Mouse (Mus musculus) forebrain, embryonic 14.5 days (tissue): Measurements from ENCODE around the gene Gm8922. TPM values are rescaled to one million over a fixed set of nuclear protein-coding genes. Genes with fewer than 3 reads are reported as not detected.
"Not testable (repeated sequence)": the region's sequence is repeated elsewhere in the genome, so short reads cannot be mapped to it uniquely, and the experiment has no call there.

ENCODE experiments used
- ATAC-seq: fragments of 200-750 bp; cut with Nextera tagmentation; 2 replicates; pipeline ENCODE4 v1.8.0; 2017; ENCODE audit warnings: mild to moderate bottlenecking, moderate library complexity
- DNase-seq: peaks from one replicate; pipeline ENCODE4 v3.0.0-alpha.2; 2015; ENCODE audit warnings: low spot score
- H3K27ac ChIP-seq: fragments of 300-500 bp; sonication (generic); 2 replicates; pipeline ENCODE4 v1.5.1; 2014; ENCODE audit warnings: low read depth, mild to moderate bottlenecking, control low read depth, low read length, moderate library complexity
- H3K27me3 ChIP-seq: fragments of 300-500 bp; sonication (generic); replicated peaks from 2 replicates; pipeline ENCODE4 v1.6.1; 2014; ENCODE audit warnings: low read length, control low read depth, mixed read lengths; ENCODE audit not compliant: control insufficient read depth, insufficient read depth
- H3K36me3 ChIP-seq: fragments of 300-500 bp; sonication (generic); 2 replicates; pipeline ENCODE4 v1.6.1; 2014; ENCODE audit warnings: low read length, control low read depth; ENCODE audit not compliant: control insufficient read depth, insufficient read depth
- H3K4me1 ChIP-seq: fragments of 300-500 bp; sonication (generic); 2 replicates; pipeline ENCODE4 v1.6.1; 2014; ENCODE audit warnings: antibody characterized with exemption, low read length, control low read depth; ENCODE audit not compliant: control insufficient read depth, insufficient read depth
- H3K4me2 ChIP-seq: fragments of 300-500 bp; sonication (generic); 2 replicates; pipeline ENCODE4 v1.6.1; 2014; ENCODE audit warnings: mild to moderate bottlenecking, control low read depth, low read length
- H3K4me3 ChIP-seq: fragments of 300-500 bp; sonication (generic); 2 replicates; pipeline ENCODE4 v1.5.1; 2014; ENCODE audit warnings: low read depth, low read length, control low read depth
- H3K9ac ChIP-seq: fragments of 300-500 bp; sonication (generic); 2 replicates; pipeline ENCODE4 v1.6.1; 2014; ENCODE audit warnings: mild to moderate bottlenecking, low read length, control low read depth, moderate library complexity
- H3K9me3 ChIP-seq: fragments of 300-500 bp; sonication (generic); replicated peaks from 2 replicates; pipeline ENCODE4 v1.6.1; 2016; ENCODE audit warnings: low read length, control low read depth, mixed read lengths; ENCODE audit not compliant: control insufficient read depth
- WGBS: fragments of 180-500 bp; shearing (Covaris S2); extraction: QIAGEN DNeasy Blood & Tissue Kit; methylation state at CpG from one replicate; pipeline ENCODE4 v1.1.7; 2014; 5-methylcytosine and 5-hydroxymethylcytosine counted together
- polyA plus RNA-seq: library from polyadenylated mRNA; unstranded; fragments of >200 nt; fragmentation: Nextera tagmentation; extraction: Ambion mirVana; gene quantifications from 2 replicates; pipeline ENCODE4 v1.2.1, GENCODE M21; 2014

Gm8922 gene
- polyA plus RNA-seq, result not detected in 2 replicates

- no CpG with 5 or more reads among the region's 2 CpGs for WGBS
- H3K36me3 ChIP-seq, ATAC-seq, H3K4me2 ChIP-seq, H3K9ac ChIP-seq, DNase-seq, H3K27ac ChIP-seq, H3K27me3 ChIP-seq, H3K4me1 ChIP-seq, H3K9me3 ChIP-seq, H3K4me3 ChIP-seq: not testable (repeated sequence)
These were observed at the start of gene Gm8922 for GRCm38 (mm10) chr5:11681659-11682058. Gene Gm8922, plus strand, starts transcription at chr5:11681959.

Other genes with a start within 250 kb of the Gm8922 start
- not detected in 2 replicates for gene Gm8906, start 179.3 kb upstream of the Gm8922 start, polyA plus RNA-seq
- not detected in 2 replicates for gene Gm6460, start 87.0 kb upstream of the Gm8922 start, polyA plus RNA-seq
- gene Gm8926, start 88.6 kb downstream of the Gm8922 start, polyA plus RNA-seq, result not detected in 2 replicates
- gene Gm6465, start 163.6 kb downstream of the Gm8922 start, polyA plus RNA-seq, result not detected in 2 replicates
- not detected in 2 replicates for gene 4933402N22Rik, start 236.1 kb downstream of the Gm8922 start, polyA plus RNA-seq